Mouse (Mus musculus): ENCODE data around the gene Gm21060. TPM values are rescaled to one million over a fixed set of nuclear protein-coding genes. Genes with fewer than 3 reads are reported as not detected.
"Not testable (repeated sequence)": the region's sequence is repeated elsewhere in the genome, so short reads cannot be mapped to it uniquely, and the experiment has no call there.

Gm21060 gene
- polyA plus RNA-seq, 1 experiment from 2014 or later = not detected

GRCm38 (mm10) chr19:61265349-61266245 lies 31.3 kb downstream of the Gm21060 start:
- Histone ChIP-seq H3K9ac (replicated peaks) (no peak overlapping the region), H3K9me3 (no peaks in the 10 kb centered on the region), H3K27me3 (no peaks in the 10 kb centered on the region), H3K4me3 (replicated peaks) (no peak overlapping the region), H3K4me1 (replicated peaks) (no peaks in the 10 kb centered on the region), H3K4me2 (no peak overlapping the region), H3K36me3 (no peaks in the 10 kb centered on the region), H3K27ac (no peak overlapping the region)
- no peak for ATAC-seq (ENCODE audit: insufficient number of reproducible peaks, insufficient read depth, low FRiP score, low TSS enrichment, low read depth)
- WGBS = 25% methylated on average over 3 of the region's 3 CpGs

- Histone ChIP-seq H3K27me3 (no peaks in the 10 kb centered on the region), H3K27ac (no peak overlapping the region), H3K4me3 (replicated peaks) (no peak overlapping the region), H3K4me1 (replicated peaks) (no peaks in the 10 kb centered on the region), H3K4me2 (no peak overlapping the region), H3K9ac (replicated peaks) (no peak overlapping the region), H3K36me3 (no peaks in the 10 kb centered on the region), H3K9me3 (no peaks in the 10 kb centered on the region)
- no peak for ATAC-seq (ENCODE audit: insufficient number of reproducible peaks, insufficient read depth, low FRiP score, low TSS enrichment, low read depth)
Measured at GRCm38 (mm10) chr19:61264933-61265332, 31.9 kb downstream of the Gm21060 start.

- Histone ChIP-seq H3K36me3 (no peaks in the 10 kb centered on the region), H3K4me2 (no peak overlapping the region), H3K27me3 (no peaks in the 10 kb centered on the region), H3K4me1 (replicated peaks) (no peaks in the 10 kb centered on the region), H3K4me3 (replicated peaks) (no peak overlapping the region), H3K9ac (replicated peaks) (no peak overlapping the region), H3K9me3 (no peaks in the 10 kb centered on the region), H3K27ac (no peak overlapping the region)
- no peak for ATAC-seq (ENCODE audit: insufficient number of reproducible peaks, insufficient read depth, low FRiP score, low TSS enrichment, low read depth)
- 67% methylated on average over 1 of the region's 1 CpGs for WGBS
Measured at GRCm38 (mm10) chr19:61264227-61264626, 32.6 kb downstream of the Gm21060 start.

GRCm38 (mm10) chr19:61261241-61261640 lies 35.6 kb downstream of the Gm21060 start:
- H3K27me3 ChIP-seq = no peaks in the 10 kb centered on the region
- no peaks in the 10 kb centered on the region for H3K36me3 ChIP-seq
- H3K27ac ChIP-seq = no peak overlapping the region
- no peak overlapping the region for H3K4me2 ChIP-seq
- no peaks in the 10 kb centered on the region for H3K4me1 ChIP-seq (replicated peaks)
- H3K9me3 ChIP-seq = no peaks in the 10 kb centered on the region
- H3K9ac ChIP-seq (replicated peaks) = no peak overlapping the region
- H3K4me3 ChIP-seq (replicated peaks) = no peak overlapping the region
- WGBS = 88% methylated on average over 1 of the region's 1 CpGs
- ATAC-seq (ENCODE audit: insufficient number of reproducible peaks, insufficient read depth, low FRiP score, low TSS enrichment, low read depth) = no peak

GRCm38 (mm10) chr19:61257733-61258132 lies 39.1 kb downstream of the Gm21060 start:
- H3K9ac ChIP-seq (replicated peaks) = no peak overlapping the region
- ATAC-seq (ENCODE audit: insufficient number of reproducible peaks, insufficient read depth, low FRiP score, low TSS enrichment, low read depth) = no peak
- no peak overlapping the region for H3K4me2 ChIP-seq
- no peaks in the 10 kb centered on the region for H3K36me3 ChIP-seq
- H3K9me3 ChIP-seq = no peaks in the 10 kb centered on the region
- 93% methylated on average over 18 of the region's 18 CpGs for WGBS
- no peak overlapping the region for H3K4me3 ChIP-seq (replicated peaks)
- no peak overlapping the region for H3K27ac ChIP-seq
- no peaks in the 10 kb centered on the region for H3K27me3 ChIP-seq
- H3K4me1 ChIP-seq (replicated peaks) = no peaks in the 10 kb centered on the region

GRCm38 (mm10) chr19:61256166-61256887 lies 40.5 kb downstream of the Gm21060 start:
- H3K36me3 ChIP-seq = no peaks in the 10 kb centered on the region
- no peaks in the 10 kb centered on the region for H3K27me3 ChIP-seq
- no peaks in the 10 kb centered on the region for H3K9me3 ChIP-seq
- H3K4me1 ChIP-seq (replicated peaks) = no peaks in the 10 kb centered on the region
- WGBS = 92% methylated on average over 7 of the region's 7 CpGs
- no peak overlapping the region for H3K4me3 ChIP-seq (replicated peaks)
- ATAC-seq (ENCODE audit: insufficient number of reproducible peaks, insufficient read depth, low FRiP score, low TSS enrichment, low read depth) = no peak
- no peak overlapping the region for H3K9ac ChIP-seq (replicated peaks)
- H3K4me2 ChIP-seq = no peak overlapping the region
- H3K27ac ChIP-seq = no peak overlapping the region

- H3K9ac ChIP-seq (replicated peaks); H3K27ac ChIP-seq; H3K4me3 ChIP-seq (replicated peaks); H3K27me3 ChIP-seq; H3K36me3 ChIP-seq; H3K9me3 ChIP-seq; H3K4me2 ChIP-seq; ATAC-seq (ENCODE audit: insufficient number of reproducible peaks, insufficient read depth, low FRiP score, low TSS enrichment, low read depth); H3K4me1 ChIP-seq (replicated peaks): not testable (repeated sequence)
- 67% methylated on average over 4 of the region's 4 CpGs for WGBS
Measured at GRCm38 (mm10) chr19:61247334-61247733, 49.5 kb downstream of the Gm21060 start.

Other genes with a start within 250 kb of the Gm21060 start
- gene Zfp950, start 156.2 kb downstream of the Gm21060 start, polyA plus RNA-seq (2016; fragmentation: Nextera tagmentation; extraction: Ambion mirVana) = 43.8 and 53.2 TPM in 2 replicates
- gene Gm7102, start 120.8 kb downstream of the Gm21060 start, polyA plus RNA-seq (2016; fragmentation: Nextera tagmentation; extraction: Ambion mirVana) = 0.19 and 0.23 TPM in 2 replicates
- gene Gm6020, start 113.2 kb downstream of the Gm21060 start, polyA plus RNA-seq (2016; fragmentation: Nextera tagmentation; extraction: Ambion mirVana) = not detected in 2 replicates
- gene Csf2ra, start 68.6 kb downstream of the Gm21060 start, polyA plus RNA-seq (2016; fragmentation: Nextera tagmentation; extraction: Ambion mirVana) = 22.8 and 29.5 TPM in 2 replicates